Mouse (Mus musculus) adrenal gland, postnatal 4 days (tissue): ENCODE measurements around the gene Kiss1r. TPM values are rescaled to one million over a fixed set of nuclear protein-coding genes. Genes with fewer than 3 reads are reported as not detected.
A peak's percentile ranks its signal among the peaks of the same experiment; 100 is the strongest.

Source experiments
- DNase-seq, 2 experiments: peaks; one replicate each; pipeline ENCODE4 v3.0.0; 2021 to 2022; ENCODE audit warnings: low spot score in 2 of 2, mixed read lengths in 2 of 2
- total RNA-seq, 2 experiments: library from RNA; stranded (reverse); gene quantifications; 2 replicates each; pipeline ENCODE4 v1.2.3; 2021

Kiss1r gene
- total RNA-seq, 2 experiments from 2014 or later: 0.87 to 1.6 TPM

DNA sequence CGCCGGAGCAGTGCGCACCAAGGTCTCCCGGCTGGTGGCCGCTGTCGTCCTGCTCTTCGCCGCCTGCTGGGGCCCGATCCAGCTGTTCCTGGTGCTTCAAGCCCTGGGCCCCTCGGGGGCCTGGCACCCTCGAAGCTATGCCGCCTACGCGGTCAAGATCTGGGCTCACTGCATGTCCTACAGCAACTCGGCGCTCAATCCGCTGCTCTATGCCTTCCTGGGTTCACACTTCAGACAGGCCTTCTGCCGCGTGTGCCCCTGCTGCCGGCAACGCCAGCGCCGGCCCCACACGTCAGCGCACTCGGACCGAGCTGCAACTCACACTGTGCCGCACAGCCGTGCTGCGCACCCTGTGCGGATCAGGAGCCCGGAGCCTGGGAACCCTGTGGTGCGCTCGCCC lies 4.8 kb downstream of the Kiss1r start:
- DNase-seq: no peak

DNA sequence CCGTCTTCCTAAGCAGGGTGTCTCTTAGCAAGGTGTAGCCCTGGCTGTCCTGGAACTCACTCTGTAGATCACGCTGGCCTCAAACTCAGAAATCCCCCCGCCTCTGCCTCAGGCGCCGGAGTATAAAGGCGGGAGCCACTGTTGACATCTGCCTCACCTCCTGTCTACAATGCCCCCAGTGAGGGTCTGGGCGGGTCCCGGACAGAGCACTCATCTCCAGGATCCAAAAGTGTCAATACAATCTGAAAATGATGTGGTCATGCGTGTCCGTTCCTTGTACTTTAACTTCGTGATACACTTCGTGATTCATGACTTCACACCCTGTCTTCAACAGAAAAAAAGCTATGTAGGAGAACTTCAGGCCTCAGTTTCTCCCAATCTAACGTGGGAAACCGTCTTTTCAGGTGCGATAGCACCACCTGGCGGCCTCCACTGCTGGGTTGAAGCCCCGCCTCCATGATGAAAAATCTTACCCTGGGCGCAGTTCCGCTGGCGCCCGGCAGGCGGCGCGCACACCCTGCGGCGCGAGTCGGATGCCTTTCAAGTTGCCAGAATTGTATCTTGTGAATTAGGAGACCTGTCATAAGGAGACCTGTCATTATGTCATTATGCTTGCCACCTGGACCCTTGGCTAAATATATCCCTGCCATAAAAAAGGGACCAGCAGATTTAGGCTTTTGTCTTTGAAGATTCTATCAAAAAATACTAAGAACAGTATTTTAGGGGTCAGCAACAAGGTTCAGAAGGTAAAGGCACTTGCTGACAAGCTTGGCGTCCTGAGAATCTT lies 8.4 kb downstream of the Kiss1r start:
- peak; percentile 86 to 87 for DNase-seq

DNA sequence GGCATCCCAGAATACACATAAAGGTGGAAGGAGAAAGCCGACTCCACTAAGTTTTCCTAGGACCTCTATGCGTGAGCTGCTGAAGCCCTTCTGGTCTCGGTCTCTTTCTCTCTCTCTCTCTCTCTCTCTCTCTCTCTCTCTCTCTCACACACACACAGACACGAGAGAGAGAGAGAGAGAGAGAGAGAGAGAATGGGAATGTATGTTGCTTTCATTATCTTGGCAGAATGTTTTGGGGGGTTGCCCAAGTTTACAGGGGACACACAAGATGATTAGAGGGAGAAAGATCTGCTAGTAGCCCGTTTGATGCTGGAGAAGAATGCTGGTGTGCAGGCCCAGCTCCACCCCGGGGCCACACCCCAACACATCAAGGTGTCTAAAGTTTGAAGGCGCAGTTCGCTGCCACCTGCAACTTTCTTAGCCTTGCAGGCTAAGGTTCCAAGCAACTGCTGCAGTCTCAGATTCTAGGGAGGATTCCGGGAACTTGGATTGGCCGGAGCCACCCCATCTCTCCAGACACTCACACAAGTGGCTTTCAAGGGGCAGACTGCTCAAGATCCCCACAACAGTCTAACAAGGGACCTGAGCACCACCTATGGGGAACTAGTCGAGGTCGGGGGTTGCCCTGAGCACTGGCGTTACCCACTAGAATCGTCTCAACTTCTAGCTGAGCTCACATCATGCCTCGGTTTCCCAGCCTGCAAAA lies 9.2 kb downstream of the Kiss1r start:
- no peak for DNase-seq

DNA sequence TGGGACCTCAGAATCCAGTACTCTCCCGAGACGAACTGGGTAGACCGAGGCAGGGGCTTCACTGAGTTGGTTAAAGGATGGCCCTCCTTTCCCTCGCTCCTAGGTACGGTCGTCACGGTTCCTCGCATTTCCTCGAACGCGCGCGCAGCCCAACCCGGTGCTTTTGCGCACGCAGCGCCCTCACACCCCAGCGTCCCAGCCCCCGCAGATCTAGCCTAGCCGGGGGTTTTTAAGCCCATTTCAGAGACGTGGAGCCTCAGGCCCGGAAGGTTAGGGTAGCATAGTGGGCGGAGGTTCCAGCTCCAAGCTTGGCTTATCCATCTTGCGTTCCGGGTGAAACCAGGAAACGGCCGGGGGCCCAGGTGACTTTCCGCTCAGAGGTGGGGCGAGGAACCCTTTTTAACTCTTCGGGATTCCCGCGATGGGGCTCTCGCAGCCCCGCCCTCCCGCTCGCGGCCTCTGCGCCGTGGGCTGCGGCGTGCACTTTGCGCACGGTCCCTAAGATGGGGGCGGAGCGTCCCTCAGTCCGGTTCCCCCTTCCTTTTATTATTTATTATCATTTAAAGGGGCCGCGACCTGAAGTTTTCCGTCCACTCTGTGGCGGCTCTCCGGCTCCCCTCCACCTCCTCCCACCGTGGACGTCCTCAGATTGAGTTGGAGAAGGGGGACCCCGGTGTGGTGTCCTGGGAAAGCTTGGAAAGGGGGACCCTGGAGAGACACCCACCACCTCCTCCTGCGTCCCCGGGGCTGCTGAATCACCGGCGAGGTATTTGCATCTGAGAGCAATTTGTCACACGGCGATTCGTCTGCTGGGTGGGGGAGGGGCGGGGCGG lies 9.9 kb downstream of the Kiss1r start, which contains the start of gene Arid3a:
Gene Arid3a, plus strand, starts transcription at position 553 of the 833 bp plus-strand sequence.
- peak; percentile 66 to 75 for DNase-seq

DNA sequence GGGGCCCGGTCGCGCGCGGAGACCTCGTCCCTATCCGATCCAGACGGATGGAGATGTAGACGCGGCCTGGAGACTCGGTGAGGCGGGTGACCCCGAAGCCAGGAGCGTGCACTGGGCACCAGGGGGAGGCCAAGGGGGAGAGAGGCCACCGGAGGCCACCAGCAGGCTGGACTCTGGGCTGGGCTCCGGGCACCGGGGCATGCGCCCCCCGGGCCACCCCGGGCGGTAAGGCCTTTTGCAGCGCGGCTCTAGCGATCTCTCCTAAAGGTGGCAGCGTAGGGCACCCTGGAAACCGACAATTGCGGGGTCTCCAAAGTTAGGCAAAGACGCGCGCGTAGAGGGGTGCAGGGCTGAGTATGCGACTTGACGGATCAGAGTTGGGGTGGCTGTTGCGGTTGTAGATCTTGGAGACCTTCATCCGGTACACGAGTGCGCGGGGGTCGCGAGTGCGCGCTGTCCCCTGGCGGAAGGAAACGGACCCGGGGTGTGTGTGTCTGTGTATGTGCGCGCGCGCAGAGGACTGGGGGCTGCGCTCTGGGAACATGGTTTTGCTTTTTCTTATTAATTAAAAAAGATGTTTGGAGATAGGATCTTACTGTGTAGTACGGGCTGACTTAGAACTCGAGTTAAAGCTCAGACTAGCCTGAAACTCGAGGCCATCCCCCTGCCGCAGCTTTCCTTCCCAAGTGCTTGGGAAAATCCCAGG lies 10.7 kb downstream of the Kiss1r start:
- peak in 1 of 2 experiments; percentile 42 for DNase-seq

DNA sequence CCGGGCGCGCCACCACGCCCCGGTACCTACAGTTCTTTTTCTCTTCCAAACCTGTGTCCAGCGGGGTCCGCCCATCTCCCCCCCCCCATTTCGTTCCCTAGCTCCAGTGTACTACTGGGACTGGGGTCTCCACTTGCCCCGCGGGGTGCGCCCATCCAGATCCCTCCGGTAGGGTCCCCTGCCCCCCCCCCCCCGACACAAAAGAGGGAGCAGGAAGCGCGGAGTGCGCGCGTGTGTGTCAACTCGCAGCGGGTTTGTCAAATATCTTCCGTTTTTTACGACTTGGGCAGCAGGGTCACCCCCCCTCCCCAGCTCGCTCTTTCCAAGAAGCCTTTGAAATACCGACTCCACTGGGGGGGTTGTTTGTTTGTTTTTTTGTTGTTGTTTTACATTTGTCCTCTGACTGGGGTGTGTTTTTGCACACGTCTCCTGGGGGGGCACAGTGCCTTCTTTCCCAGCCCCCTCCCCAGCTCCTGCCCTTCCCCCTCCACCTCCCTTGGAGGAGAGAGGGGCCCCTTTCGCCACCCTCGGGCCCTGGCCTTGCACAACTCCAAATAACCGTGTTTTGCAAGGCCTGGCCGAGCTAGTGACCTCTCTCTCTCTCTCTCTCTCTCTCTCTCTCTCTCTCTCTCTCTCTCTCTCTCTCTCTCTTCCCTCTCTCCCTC lies 11.4 kb downstream of the Kiss1r start:
- peak in 1 of 2 experiments; percentile 43 for DNase-seq

DNA sequence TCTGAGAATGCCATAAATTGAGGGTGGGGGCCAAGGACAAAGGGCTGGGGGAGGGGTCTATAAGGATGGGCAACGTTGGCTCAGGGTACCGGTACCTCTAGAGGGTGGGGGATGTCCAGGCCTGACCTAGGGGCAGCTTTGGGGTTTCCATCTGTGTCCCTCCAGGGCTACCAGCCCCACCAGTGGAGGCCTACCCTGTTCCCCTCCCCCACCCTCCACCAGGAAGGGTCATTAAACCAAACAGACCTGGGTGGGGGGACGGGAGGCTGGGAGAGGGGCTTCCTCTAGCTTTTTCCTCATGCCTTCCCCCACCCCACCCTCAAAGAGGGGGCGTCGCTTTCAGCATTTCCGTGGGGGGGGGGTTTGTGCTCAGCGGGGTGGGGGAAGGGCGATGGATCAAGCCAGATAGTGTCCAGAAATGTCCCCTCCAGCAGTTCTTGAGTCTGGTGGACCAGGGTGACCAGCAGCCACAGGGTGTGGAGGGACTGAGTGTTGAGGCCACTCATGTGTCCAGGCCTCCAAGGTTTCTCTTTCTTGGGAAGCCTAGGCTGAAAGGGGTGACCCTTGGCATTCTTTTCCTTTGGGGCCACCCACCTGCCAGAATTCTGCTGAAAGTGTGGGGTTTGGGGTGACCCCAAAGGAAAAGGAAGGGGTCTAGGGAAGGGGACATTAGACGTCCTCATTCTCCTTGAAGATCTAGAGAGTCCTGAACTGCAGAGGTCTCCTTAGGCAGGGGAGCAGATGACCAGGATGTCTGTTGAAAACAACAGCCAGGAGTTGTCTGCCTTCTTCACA lies 12.3 kb downstream of the Kiss1r start:
- DNase-seq: no peak

DNA sequence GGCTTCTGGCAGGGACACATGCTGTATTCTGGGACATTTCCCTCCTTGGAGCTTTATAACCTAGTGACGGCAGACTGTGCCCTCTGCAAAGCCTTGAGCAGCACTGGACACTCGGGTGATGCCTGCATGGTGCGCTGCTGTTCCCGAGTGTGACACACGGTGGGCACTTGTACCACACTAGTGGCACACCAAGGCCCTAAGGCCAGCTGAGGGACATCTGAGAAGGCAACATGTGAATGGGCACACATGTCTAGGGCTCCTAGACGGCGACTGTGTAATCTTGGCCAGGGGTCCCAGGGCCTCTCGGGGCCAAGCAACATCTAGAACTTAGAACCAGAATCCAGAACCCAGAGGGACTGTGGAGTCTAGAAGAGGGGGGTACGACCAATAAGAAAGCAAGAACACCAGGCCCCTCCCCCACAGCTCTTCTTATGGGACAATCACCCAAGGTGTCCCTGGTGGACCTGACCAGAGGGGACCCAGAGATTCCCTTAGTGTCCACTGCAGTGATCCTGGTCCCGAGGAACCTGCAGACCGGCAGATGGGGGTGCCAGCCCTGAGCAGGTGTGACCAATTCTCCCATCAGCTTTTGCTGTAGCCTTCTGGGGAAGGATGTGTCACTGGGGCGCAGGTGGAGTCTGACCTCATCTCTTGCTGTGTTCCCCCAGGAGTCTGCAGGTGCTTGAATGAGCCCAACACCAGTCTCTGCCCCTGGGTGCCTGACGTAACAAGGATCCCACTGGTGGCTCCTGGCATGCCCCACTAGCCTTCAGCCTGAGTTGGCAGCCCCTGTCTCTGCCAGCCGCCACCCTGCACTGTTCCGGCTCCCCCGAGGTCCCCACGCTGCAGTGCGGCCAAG lies 13.4 kb downstream of the Kiss1r start:
- no peak for DNase-seq

DNA sequence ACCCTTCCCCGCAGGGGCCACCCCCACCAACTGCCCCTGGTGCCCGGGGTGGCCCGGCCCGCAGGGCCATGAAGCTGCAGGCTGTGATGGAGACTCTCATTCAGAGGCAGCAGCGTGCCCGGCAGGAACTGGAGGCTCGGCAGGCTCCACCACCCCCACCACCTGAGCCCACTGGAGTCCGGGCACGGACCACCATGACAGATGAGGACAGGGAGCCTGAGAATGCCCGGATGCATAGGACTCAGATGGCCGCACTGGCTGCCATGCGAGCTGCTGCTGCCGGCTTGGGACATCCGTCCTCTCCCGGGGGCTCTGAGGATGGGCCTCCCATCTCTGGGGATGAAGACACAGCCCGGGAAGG lies 14.0 kb downstream of the Kiss1r start:
- DNase-seq: no peak

DNA sequence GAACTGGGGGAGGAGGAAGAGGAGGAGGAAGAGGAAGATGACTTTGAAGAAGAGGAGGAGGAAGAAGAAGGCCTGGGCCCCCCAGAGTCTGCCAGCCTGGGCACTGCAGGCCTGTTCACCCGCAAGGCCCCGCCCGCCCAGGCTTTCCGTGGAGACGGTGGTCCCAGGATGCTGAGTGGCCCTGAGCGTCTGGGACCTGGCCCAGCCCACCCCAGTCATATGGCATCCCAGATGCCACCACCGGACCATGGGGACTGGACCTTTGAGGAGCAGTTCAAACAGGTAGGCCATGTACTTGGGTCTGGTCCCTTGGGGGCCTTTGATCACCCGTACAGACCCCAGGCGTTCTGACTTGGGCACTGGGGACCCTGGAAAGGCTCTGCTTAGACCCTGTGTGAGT lies 15.0 kb downstream of the Kiss1r start:
- DNase-seq: no peak

DNA sequence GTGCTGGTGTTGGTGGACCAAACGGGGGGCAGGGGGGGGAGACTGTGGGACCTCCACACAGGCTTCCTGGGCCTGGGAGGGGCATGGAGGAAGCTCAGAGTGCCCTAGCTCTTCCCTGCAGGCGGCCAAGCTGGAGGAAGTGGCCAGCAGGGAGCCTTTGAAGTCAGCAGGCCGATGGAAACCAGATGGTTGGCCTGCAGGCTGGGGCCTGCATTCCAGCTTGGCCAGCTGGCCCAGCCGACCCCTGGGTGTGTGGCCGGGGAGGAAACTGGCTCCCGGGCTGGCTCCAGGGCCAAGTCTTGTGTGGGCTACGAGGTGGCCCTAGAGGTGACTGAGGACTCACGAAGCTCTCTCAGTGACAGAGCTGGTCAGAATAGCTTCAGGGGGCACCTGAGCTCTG lies 16.0 kb downstream of the Kiss1r start:
- no peak for DNase-seq

DNA sequence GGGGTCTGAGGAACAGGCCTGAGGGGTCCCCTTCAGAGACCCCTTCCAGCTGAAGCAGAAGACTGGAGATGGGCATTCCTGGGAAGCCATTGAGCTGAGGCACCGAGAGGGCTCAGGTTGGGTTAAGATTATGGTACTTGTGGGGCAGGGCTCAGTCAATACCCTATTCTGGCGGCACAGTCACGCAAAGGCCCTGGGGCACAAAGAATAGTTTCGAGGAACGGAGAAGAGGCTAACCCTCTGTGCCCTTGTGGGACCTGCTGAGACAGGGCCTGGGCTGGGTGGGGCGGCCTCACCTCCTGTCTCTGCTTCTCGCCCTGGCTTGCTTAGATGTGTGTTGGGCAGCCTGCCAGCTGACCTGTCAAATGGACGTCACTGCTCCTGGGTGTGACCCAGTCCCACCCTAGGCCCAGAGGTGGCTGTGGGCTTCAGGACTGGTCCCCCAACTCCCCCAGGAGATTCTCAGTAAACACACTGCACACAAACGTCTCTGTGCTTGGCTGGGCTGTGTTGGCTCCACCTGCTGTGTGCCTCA lies 16.4 kb downstream of the Kiss1r start:
- DNase-seq: no peak

DNA sequence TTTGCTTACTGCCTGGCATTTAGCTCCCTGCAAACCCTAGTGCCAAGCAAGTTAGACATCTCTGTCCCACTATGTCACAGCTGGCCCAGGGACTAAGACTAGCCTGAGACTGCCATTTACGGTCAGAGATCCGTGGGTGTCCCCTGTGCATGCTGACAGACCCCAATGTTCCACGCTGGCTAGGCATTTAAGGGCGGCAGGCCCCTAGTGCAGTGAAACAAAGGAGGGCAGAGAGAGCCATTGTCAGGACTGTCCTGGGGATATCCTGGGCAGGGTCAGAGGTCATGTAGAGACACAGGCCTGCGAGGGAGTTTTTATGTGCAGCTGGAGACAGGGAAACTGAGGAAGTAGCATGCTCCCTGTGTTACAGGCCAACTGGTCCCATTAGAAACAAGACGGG lies 17.1 kb downstream of the Kiss1r start:
- DNase-seq: no peak

DNA sequence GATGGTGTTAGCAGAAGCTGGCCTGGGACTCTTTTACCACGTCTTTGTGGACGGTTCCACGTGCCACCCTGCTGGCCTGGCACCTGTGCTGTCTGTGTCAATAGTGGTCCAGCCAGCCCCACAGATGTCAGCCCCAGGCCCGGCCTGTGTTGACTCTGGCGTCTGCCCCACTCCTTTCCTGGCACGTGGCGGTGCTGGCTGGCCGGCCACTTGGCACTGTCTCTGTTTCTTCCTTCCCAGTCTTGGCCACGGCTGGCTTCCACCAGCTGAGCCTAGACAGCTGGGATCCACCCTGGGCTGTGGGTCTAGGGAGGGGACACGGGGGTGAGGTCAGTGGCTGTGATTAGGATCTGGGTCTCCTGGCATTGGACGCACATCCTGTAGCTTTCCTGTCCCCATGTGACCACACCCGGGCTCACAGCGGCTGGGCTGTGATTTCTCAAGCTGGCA lies 17.5 kb downstream of the Kiss1r start:
- DNase-seq: peak in 1 of 2 experiments; percentile 47

DNA sequence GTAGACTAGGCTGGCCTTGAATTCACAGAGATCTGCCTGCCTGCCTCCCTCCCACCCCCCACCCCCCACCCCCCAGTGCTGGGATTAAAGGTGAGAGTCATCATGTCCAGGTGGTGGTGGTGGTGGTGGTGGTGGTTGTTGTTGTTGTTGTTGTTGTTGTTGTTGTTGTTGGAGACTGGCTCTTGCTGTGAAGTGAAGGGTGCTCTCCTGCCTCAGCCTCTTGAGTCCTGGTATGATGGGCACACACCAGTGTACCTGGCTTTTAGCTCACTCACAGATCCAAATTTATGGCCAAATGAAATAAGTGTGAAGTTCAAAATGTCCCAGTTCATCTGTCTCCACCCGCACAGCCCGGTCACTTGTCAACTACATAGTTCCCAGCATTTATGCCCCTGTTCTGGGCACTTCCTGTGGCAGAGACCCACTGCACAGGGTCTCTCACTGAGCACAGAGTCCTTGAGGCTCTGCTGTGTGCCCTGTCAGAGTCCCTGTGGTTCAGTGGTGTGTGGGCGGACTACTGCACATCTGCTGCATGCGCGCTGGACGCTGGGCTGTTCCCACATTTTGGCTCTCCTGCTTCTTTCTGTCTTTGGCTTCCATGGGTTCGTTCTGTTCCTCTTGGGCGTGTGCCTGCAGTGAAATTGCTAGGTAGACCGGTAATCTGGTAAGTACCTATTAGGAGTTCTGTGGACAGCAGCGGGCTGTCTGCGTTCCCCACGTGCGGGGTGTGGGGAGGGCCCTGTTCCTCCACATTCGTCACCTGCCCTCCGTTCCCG lies 18.2 kb downstream of the Kiss1r start:
- no peak for DNase-seq

DNA sequence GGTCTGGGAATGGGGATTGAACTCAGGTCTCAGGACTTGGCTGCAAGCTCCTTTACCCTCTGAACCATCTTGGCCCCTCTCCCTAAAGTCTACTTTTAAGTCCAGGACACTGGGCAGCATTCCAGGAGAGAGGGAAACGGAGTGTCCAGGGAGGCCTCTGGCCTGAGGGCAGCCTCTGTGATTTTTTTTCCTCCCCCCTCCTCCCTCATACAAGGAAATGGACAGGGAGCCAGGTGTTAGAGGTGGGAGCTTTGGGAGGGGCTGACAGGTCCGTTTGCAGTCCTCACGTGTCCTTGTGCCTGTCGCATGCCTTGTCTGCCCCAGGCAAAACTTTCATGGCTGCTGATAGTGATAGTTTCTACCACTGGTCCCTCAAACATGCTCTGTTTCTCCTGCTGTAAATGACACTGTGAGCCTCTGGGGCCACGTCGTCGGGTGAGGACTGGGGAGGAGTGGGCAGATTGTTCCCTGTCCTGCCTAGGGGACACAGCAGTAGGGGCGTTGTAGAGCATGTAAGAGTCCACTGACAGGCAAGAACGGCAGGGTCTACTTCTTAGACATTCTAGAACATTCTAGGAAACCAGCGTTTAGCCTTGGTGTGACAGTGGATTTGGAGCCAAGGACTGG lies 19.6 kb downstream of the Kiss1r start:
- no peak for DNase-seq

DNA sequence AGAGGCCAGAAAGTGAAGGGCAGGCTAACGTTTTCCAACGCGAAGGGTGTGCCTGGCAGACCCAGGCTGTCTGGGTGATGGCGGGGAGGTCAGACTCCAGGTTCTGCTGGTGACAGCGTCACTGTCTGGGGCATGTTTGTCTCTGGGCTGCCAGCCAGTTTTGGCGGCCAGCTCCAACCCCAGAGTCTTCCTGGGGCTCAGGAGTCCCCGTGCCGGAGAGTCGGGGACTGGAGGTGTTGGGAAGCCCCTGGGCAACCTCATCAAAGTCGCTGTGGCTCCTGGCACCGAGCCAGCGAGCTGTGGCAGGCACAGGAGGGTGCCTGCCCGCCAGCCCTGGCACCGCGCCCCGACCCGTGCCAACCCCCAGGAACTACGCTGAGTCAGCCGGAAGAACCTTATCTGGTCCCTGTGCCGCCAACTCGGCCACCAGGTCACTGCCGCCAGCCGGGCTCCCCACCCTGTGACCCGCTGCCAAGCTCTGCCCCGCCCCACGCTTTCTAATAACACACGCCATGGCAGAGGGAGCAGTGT lies 20.2 kb downstream of the Kiss1r start:
- peak; percentile 60 to 81 for DNase-seq
